Mouse (Mus musculus): ENCODE measurements around the gene Plcg1.

Plcg1 gene

DNA sequence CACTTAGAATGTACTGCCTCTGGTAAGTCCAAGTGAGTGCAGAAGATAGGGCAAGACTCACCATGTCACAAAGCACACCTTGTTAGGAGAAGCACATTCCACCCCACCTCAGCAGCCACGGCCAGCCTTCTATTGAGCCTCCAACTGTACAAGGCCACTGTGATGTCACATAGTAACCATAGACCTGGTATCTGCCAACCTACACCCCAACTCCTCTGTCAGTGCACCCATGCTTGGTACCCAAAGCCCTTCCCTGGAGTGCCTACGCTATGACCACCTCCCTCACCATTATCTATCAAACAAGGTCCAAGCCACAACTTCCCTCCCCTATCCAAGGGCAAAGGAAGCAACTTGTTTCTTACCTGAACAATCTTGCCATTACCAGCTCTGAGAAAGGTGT is 37.9 kb downstream of the Plcg1 start:
- DNase-seq (ENCODE audit: low read depth, low spot score), result no peak

DNA sequence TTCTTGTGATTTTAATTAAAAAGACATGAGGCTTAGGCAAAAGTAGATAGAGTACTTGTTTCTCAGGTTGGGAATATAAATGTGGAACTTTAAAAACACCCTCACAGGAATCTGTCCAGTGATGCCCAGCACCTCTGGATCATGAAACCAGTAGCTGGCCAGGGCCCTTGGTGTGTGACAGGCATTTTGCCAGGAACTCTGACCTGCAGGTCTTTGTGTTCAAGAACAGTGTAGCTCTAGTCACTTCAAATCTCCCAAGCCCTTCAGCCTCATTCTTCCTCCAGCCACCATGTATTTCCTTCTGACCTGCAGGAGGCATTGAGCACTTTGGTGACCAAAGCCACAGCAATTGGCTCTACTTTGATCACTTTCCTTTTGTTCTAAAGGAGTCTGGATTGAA is 39.3 kb downstream of the Plcg1 start:
- no peak for DNase-seq (ENCODE audit: low read depth, low spot score)

DNA sequence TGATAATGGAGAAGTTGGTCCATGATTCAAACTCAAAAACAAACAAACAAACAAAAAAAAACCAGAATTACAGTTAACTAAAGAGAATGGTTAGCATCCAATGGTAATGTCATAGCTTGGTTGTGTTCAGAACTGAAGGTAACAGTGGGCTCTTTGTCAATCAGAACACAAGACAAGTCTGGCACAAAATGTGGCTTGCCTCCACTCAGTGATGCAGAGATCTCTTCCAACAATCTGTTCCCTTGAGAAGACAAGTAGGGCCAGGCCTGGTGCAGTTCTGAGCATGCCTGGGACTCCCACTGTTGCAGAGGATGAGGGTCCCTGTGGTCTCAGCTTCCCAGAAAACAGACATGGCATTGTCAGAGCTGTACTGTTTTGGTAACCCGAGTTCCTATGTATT is 39.8 kb downstream of the Plcg1 start:
- no peak for DNase-seq (ENCODE audit: low read depth, low spot score)

DNA sequence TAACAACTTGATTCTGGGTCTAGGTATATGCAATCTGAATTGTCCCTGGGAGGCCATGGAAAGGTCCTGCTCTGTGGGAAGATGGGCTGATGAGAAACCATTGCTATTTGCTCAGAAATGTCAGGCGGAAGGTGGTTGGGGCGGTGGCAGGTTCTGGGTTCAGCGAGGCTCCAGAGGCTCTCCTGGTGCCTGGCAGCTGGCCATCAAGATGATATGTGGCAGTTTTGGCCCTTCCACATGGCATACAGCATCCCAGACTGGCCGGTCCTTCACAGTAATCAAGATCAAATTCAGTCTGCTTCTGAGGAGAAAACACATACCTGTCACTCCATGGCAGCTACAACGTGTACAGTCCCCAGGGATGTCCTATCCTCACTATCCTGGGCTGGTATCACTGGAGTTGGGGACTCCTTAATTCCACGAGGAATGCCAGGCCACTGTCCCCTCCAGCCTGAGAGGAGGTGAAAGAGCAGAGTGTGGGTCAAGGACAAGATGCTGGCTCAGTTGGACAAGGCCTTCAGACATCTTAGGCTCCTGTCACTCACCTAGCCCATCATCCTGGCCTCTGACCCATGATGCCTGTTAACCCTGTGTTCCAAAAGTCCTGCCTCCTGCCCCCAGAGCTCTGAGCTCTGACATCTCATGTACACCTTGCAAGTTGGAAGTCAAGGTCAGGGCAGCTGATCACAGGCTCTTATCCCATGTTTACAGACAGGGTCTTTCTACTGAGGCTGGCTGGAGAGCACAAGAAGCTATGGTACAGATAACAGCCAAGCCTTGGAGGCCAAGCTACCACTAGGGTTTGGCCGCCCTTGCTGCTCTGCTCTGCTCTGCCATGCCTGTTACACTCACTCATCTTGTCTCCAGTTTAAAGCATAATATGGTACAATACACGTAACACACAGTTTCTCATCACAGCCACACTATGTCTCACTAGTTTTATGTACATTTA is 40.5 kb downstream of the Plcg1 start:
- DNase-seq (ENCODE audit: low read depth, low spot score), result no peak

DNA sequence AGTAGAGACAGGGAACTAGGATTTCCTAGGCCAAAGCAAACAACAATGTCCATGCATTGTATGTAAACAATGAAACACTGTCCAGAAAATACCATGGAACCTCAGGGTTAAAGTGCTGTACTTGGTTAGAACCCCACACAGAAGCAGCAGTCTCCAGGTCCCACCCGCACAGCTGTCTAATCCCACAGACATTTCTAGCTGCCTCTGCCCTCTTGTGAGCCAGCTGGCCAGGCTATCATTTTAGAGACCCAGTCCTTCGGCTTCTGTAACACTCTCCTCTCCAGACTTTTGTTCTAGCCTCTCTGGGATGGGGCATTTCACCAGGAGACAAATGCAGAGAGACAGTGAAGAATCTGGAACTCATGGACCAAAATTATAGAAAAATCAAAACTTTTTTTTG is 46.9 kb downstream of the Plcg1 start:
- no peak for DNase-seq (ENCODE audit: low read depth, low spot score)

DNA sequence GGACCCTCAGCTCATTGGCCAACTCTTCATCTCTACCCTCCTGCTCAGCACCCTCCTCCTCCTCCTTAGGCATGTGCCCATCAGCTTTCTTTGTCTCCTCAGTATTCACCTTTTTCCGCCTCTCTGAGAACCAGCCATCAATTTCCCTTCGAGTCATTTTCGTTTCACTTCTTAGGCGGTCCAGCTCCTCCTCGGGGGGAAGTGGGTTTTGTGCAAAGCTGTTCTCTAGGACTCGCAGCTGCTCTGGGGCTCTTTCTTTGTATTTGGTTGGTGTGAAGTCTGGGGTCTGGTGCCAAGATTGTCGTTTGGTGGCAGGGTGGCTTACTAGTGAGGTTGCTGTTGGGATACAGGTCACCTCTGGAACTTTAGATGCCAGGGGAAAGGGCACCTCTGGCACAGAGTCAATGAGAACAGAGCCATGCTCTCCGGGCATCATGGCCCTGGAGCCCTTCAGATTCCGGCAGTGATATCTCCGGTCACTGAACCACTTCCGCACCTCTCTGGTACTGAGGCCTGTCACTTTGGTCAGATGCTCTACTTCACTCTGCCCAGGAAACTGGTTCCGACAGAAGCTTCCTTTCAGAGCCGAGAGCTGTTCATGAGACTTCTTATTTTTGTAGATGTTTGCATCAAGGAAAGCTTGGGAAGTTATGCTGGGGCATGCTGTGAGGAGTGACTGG is 49.2 kb downstream of the Plcg1 start:
- no peak for DNase-seq (ENCODE audit: low read depth, low spot score)

DNA sequence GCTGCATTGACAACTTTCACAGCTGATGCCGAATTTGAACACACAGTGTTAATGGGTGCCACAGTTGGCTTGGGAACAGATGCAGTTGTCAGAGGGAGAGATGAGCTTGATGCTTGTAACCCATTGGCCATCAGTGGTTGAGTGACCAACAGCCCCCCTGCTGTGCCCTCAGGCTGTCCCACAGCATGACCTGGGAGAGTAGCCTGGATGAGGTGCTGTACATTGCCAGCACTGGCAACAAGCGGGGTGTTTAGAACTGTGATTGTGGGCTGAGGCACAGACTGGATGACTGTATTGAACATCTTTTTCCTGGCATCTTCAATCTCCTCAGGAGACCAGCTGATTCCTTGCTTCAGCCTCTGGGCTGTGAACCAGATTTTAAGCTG is 49.7 kb downstream of the Plcg1 start:
- no peak for DNase-seq (ENCODE audit: low read depth, low spot score)

DNA sequence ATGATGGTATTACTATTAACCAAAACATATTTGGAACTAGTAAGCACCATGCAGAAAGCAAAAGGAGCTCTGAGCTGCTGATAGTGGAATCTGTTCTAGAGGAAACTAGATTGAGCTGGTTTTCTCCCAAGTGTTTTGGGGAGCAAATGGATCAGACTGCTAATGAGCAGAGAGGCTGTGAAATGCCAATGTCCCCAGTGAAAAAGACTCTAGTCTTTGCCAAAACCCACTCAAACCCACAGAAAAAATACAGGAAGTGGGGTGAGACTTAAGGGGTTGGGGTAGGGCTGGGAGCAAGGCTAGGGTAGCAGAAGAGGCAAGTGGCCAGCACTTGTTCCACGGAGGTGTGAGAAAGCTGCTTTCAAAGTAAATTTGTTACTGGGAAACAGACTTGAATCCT is 55.2 kb downstream of the Plcg1 start:
- DNase-seq (ENCODE audit: low read depth, low spot score), result no peak

DNA sequence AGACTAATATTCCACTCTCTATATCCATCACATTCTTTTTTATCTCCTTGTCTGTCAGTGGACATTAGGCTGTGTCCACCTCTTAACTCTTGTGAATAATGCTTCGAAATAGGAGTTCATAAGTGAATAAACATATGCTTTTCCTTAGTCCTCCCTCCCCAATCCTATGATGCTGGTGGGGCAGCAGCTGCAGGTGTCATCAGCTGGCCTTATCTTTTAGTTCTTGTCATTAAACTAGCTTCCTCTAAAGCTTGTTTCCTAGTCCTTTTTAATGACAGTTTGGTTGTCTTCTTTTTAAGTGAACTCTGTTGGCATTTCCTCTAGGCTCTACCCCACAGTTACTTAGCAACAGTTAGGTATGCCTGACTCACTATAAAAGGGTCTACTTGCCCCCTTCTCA is 57.9 kb downstream of the Plcg1 start:
- DNase-seq (ENCODE audit: low read depth, low spot score), result no peak

DNA sequence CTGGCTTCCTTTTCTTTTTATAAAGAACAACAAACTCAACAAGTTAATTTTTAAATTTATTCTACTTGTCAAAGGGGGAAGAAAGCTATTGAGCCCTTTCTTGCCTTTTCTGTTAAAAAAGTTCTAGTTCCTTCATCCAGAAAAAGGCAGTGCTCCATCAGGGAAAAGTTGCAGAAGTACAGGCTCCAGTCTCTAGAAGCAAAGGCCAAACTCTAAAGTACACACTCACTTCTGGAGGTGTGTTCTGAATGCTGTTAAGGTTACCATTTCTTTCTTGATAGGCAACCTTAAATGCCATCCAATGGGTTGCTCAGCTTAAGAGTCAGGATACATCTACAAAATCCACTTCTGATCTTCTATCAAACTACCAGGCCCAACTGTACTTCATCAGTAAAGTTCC is 58.6 kb downstream of the Plcg1 start:
- no peak for DNase-seq (ENCODE audit: low read depth, low spot score)

DNA sequence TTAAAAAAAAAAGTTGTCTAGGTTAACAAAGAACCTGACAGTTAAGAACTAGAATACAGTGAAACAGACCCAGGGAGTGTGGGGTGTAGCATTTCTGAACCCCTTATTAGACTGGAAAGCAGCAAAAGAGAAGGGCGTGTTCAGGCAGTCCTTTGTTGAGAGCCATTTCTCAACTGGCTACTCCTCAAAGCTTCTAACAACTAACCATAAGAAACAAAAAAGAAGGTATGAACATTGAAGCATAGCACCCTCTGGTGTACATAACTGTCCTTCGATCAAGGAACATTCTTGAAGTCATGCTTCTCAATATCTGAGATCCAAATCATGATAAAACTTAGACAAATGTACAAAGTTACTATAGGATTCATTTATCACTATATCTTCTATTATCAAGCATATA is 62.0 kb downstream of the Plcg1 start:
- peak; percentile 44 for DNase-seq (ENCODE audit: low read depth, low spot score)

DNA sequence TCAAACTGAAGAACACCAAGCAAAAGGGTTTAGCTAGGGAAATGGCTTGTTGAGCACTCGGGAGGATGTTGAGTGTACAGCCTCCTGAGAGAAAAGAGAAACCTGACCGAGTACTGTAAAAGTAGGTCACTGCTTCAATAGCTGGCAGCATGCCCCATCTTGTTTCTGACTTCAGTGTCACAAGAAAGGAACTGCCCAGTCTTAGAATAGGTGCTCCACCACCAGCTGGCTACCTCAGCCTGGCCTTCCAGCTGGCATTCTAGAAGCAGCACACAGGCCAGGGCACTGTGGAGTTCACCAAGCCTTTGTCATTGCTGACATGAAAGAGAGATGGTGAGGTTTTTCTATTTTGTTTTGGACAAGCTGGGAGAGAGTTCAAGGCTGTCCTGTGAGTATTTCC is 65.9 kb downstream of the Plcg1 start:
- no peak for DNase-seq (ENCODE audit: low read depth, low spot score)

DNA sequence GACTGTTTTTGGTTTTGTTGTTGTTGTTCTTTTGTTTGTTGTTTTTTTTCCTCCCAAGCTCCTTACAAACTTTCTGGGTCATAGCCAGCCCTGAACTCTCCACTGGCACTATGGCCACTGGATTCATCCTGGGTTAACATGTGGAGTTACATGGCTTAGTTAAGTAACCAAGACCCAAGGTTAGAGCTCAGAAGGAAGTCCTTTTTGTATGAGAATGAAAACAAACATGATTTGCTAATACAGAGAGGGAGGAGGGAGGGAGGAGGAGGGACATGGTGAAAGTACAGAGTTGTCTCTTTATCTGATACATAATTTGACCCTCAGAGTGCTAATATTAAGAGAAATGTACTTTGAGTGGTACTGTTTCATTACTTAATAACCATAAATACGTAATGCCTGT is 67.1 kb downstream of the Plcg1 start:
- no peak for DNase-seq (ENCODE audit: low read depth, low spot score)

DNA sequence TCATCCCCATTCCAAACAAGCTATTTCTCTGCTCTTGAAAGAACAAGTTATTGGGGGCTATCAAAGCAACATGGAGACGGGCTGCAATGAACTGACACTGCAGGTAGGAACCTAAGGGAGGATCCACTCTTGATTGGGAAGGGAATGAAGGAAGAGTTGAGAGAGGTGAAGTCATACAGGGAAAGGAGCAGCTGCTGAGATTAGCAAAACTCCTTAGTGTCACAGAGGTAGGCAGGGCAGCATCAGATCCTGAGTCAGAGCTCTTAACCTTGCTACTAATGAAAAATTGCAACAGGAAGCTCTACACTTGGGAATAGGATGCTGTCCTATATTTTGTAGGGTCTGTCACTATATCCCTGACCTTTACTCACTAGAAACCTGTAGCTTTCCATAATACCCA is 69.9 kb downstream of the Plcg1 start:
- DNase-seq (ENCODE audit: low read depth, low spot score), result no peak

DNA sequence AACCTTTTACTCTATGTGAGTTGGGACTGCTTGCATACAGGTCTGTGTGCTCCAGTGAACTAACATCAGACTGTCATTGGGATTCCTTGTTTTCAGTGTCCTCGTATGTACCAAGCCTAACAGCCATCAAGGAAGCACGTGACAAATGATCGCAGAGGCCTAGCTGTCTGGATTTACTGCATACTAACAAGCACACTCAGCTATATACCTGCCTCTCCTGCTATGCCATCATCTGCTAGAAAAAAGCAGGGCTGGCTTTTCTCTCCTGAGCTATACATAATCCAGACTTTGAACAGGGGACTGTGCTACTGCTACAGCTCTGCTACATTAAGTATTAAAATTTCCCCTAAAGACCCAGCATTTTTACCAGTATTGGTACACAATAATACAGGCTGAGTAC is 71.2 kb downstream of the Plcg1 start:
- DNase-seq (ENCODE audit: low read depth, low spot score), result no peak

DNA sequence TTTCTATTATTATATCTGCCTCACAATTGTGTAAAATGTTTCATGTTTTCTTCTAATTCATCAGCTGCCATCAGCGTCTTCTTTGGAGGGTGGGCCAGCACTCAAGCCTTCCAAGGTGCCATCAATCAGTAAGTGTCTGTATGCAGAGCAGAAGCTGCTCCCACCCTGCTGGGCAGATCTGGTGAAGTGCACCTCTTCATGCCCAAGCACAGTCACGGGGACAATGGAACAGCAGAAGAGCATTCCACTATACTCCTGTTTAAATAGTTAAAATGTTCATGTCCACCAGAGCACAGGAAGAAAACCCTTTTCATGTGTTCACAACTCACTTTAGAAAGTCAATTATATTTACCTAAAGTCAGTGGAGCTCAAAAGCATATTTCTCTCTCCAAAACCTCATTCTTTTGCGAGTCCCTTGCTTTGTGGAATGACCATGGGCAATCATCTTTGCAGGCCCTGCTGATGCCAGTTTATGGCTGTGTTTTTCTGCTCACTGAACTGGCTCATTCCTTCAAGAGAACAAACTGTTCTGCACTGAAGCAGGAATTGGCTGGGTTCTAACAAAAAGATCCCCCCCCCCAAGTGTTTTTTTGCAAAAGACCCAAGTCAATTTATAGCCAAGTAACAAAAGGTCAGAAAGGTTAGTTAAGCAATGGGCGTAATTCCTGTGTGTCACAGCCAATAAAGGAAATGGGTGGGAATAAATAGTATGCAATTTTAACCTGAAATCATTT is 73.9 kb downstream of the Plcg1 start:
- DNase-seq (ENCODE audit: low read depth, low spot score), result no peak

DNA sequence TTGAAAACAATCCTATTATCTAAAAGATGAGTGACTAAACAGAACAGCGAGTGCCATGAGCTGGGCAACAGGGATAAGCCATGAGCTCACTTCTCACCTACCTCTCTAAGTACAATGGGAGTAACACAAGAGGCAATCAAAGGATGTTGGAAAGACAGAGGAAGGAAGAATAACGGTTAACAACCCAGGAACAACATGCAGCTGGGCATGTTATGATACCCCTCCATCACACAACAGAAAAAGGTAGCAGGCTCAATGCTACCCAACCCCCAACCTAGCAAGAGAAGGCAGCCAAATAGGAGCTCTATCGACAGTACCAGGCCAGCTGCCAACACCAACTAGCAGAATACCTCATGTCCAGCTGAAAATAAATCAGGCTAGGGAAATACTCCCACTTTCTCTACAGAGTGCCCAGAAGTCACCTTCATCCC is 75.0 kb downstream of the Plcg1 start:
- DNase-seq (ENCODE audit: low read depth, low spot score), result no peak

DNA sequence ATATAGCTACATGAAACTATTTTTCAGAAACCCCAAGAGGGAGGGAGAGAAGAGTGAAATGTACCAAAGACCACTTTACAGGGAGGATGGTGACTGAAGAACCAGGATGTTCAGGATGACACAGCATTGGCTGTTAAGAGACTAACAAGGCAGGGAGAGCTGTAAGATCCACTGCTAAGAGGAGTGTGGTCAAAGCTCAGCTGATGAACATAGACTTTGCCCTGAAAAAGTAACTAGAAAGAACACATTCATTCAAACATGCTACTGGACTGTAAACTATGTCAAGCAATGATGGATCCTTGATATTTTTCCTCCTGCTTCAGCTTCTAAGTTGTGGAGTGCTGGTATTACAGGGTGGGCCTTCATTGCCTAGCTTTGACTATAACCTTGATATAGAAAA is 79.3 kb downstream of the Plcg1 start:
- no peak for DNase-seq (ENCODE audit: low read depth, low spot score)

DNA sequence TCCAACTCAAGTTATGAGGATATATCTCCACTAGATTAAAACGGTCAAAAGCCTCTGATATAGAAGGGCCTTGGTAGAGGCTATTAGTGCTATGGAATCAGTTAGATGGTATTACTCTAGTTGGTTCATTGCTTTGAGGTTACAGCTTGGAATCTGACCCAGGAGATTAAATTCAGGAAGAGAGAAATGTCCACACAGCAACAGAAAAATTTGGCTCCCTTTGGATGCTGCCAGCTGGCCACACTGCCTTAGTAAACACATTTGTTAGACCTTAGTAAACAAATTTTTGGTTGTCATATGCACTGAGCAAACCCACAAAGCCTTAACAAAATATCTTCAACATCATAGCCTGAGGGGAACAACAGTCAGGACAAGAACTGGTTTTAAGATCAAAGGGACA is 79.7 kb downstream of the Plcg1 start:
- no peak for DNase-seq (ENCODE audit: low read depth, low spot score)

All from A20 (cell line).